Mouse (Mus musculus): Measurements from ENCODE around the gene Pde6g.
"Not testable (repeated sequence)": the region's sequence is repeated elsewhere in the genome, so short reads cannot be mapped to it uniquely, and the experiment has no call there.

Pde6g gene

GRCm38 (mm10) chr11:120418592-120418991, 34.7 kb downstream of the Pde6g start:
- no peak for DNase-seq

DNA sequence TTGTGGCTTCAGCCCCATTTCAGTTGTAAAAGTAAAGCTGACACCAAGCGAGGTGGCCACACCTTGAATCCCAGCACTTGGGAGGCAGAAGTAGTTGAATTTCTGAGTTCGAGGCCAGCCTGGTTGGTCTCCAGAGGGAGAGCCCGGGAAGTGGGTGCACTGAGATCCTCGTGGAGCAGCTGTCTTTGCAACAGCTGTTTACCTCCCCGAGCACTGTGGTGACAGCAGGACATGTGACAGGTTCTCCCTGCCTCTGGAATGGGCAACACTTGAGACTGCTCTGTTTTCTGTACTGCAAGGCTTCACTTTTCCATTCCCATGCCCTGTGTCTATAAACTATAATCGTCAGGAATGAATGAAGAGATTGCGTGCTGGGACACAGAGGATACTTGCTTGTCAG, 35.4 kb downstream of the Pde6g start:
- DNase-seq, result no peak

GRCm38 (mm10) chr11:120413621-120414020, 39.7 kb downstream of the Pde6g start:
- not testable (repeated sequence) for DNase-seq

GRCm38 (mm10) chr11:120406445-120406844, 46.9 kb downstream of the Pde6g start:
- no peak for DNase-seq

DNA sequence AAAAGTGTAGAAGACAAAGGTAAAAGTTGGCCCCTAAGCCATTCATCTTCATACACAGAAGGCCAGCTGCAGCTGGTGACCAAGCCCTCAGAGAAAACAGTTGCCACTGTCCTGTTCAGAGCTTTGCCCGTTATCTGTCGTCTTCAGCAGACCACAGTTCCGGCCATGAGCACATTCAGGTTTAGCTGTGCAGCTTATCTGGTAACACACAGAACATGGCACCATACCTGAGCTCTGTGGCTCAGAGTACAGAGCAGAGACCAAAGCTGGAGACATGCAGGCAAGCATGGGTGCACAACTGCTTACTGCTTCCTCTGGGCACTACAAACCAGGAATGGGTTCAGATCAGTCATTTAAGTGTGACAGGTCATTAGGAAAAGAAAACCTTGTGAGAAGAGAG, 47.4 kb downstream of the Pde6g start:
- DNase-seq, result no peak

DNA sequence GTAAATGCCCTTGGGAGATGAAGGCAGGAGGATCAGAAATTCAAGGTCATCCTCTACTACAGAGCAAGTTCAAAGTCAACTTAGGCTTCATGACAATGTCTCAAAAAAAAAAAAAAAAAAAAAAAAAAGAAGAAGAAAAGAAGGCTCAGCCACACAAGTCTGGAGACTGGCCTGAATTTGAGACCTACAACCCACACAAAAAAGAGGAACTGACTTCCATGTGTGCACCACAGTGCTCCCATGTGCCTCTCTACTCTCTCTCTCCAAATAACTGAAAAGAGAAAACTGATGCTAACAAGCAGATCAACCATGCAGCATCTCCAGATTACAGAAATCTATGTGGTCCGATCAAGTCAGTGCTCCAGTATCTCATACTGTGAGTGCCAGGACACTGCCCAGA, 48.5 kb downstream of the Pde6g start:
- DNase-seq, result no peak

GRCm38 (mm10) chr11:120399319-120399718, 54.0 kb downstream of the Pde6g start:
- no peak for DNase-seq

Data from thymus, postnatal 4 days (tissue).